ENCODE assay signal across 10 mouse cellular contexts in genomic region chr7:144781337-144781736, GRCm38 (mm10). TPM values are rescaled to one million over a fixed set of nuclear protein-coding genes. Genes with fewer than 3 reads are reported as not detected.
DNase-seq lines count a peak whose midpoint lies in the region; ATAC-seq and TF ChIP-seq lines count a peak whose summit lies in the region.
"Had no signal": no experiment of that assay in that cellular context is flagged by ENCODE, and none has a peak within 500 bp of the region (broad histone marks: within the 10 kb centered on the region; RNA-seq: fewer than 3 reads in every experiment).

No protein-coding gene starts in this region.

- H3K4me1 ChIP-seq in embryonic facial prominence, embryonic 14.5 days (ENCODE audit: control insufficient read depth, insufficient read depth, low read length) = no peaks in the 10 kb centered on the region
- no peaks in the 10 kb centered on the region for H3K4me1 ChIP-seq in lung, embryonic 15.5 days

- peak; percentile 60 for ATAC-seq in embryonic facial prominence, embryonic 14.5 days (ENCODE audit: low read depth)
- peak; percentile 8; the same call in 1 of the 2 replicates for ATAC-seq in lung, embryonic 15.5 days (ENCODE audit: borderline replicate concordance, extremely low read depth, low FRiP score, low TSS enrichment)

- no peak overlapping the region for H3K4me2 ChIP-seq in embryonic facial prominence, embryonic 14.5 days (ENCODE audit: low read depth, low read length)
- H3K4me2 ChIP-seq in lung, embryonic 15.5 days = no peak overlapping the region

- DNase-seq in layer of hippocampus, adult 2 months (ENCODE audit: low spot score in 2 of 2) = no peak
- DNase-seq in layer of hippocampus, adult 18-20 months (ENCODE audit: low spot score in 2 of 2) = no peak
- DNase-seq in ZHBTc4 (ENCODE audit: low read depth, low spot score) = peak; percentile 74
- DNase-seq in embryonic facial prominence, embryonic 14.5 days (ENCODE audit: low spot score) = no peak
- no peak for DNase-seq in right cerebral cortex, adult 2 months (ENCODE audit: low spot score in 2 of 2)
- no peak for DNase-seq in B cell, adult 2 months
- DNase-seq in adrenal gland, postnatal 25 days = no peak

- no peak overlapping the region for H3K27ac ChIP-seq in layer of hippocampus, adult 2 months
- H3K27ac ChIP-seq in embryonic facial prominence, embryonic 14.5 days (replicated peaks; ENCODE audit: low read depth, low read length) = no peak overlapping the region
- no peak overlapping the region for H3K27ac ChIP-seq in lung, embryonic 15.5 days
- H3K27ac ChIP-seq: macrophage had no signal

- no peaks in the 10 kb centered on the region for H3K36me3 ChIP-seq in embryonic facial prominence, embryonic 14.5 days (ENCODE audit: control insufficient read depth, insufficient read depth, low read length)
- H3K36me3 ChIP-seq in lung, embryonic 15.5 days = no peaks in the 10 kb centered on the region

- H3K9me3 ChIP-seq in embryonic facial prominence, embryonic 14.5 days (ENCODE audit: control insufficient read depth, low read length) = no peaks in the 10 kb centered on the region
- no peaks in the 10 kb centered on the region for H3K9me3 ChIP-seq in lung, embryonic 15.5 days

- 44% methylated on average over 5 of the region's 5 CpGs for WGBS in embryonic facial prominence, embryonic 14.5 days
- 56% methylated on average over 5 of the region's 5 CpGs for WGBS in lung, embryonic 15.5 days

- H3K9ac ChIP-seq in embryonic facial prominence, embryonic 14.5 days (ENCODE audit: low read depth, low read length) = no peak overlapping the region
- H3K9ac ChIP-seq in lung, embryonic 15.5 days = no peak overlapping the region

- no peak overlapping the region for H3K4me3 ChIP-seq in layer of hippocampus, adult 2 months
- H3K4me3 ChIP-seq in embryonic facial prominence, embryonic 14.5 days (ENCODE audit: low read depth, low read length) = no peak overlapping the region
- H3K4me3 ChIP-seq in lung, embryonic 15.5 days = no peak overlapping the region
- H3K4me3 ChIP-seq: erythroblast, embryonic 14.5 days had no signal

- peak; percentile 76 for TF ChIP-seq CTCF in layer of hippocampus, adult 2 months (conservative IDR thresholded peaks at IDR 0.05)

- no peaks in the 10 kb centered on the region for H3K27me3 ChIP-seq in embryonic facial prominence, embryonic 14.5 days (replicated peaks; ENCODE audit: control insufficient read depth, insufficient read depth, low read length)
- H3K27me3 ChIP-seq in lung, embryonic 15.5 days = 0 out of 2 replicates have a peak, but pooled peaks cover 3% of the 10 kb centered on the region

RNA-seq across cellular contexts. Expression of gene Ano1, which starts 29.6 kb away (rescaled TPM):
- 1 to 10 TPM; 2.7 to 3.5 TPM for total RNA-seq in layer of hippocampus, adult 2 months (2021)
- total RNA-seq in layer of hippocampus, adult 18-20 months (2021) = 1 to 10 TPM; 2.6 to 2.8 TPM
- polyA plus RNA-seq in embryonic facial prominence, embryonic 14.5 days (2014; fragmentation: Nextera tagmentation; extraction: Ambion mirVana) = 20.8 and 22.2 TPM in 2 replicates
- polyA plus RNA-seq in lung, embryonic 15.5 days (2015; fragmentation: Nextera tagmentation; extraction: Ambion mirVana) = 76.2 and 90.2 TPM in 2 replicates
- total RNA-seq in adrenal gland, postnatal 25 days (2021) = 18.6 and 25.4 TPM in 2 replicates
- polyA plus RNA-seq: macrophage had no signal

RNA-seq across cellular contexts. Expression of gene Fgf3, which starts 56.5 kb away (rescaled TPM):
- total RNA-seq in layer of hippocampus, adult 2 months (2021) = under 1 TPM in 1 of 2 experiments, not detected in 1; 0.31 TPM
- not detected for total RNA-seq in layer of hippocampus, adult 18-20 months (2021)
- polyA plus RNA-seq in embryonic facial prominence, embryonic 14.5 days (2014; fragmentation: Nextera tagmentation; extraction: Ambion mirVana) = 0.88 and 0.97 TPM in 2 replicates
- not detected in 2 replicates for polyA plus RNA-seq in lung, embryonic 15.5 days (2015; fragmentation: Nextera tagmentation; extraction: Ambion mirVana)
- total RNA-seq in adrenal gland, postnatal 25 days (2021) = 1.0 and 1.2 TPM in 2 replicates
- polyA plus RNA-seq: macrophage had no signal
